Mouse (Mus musculus) gastrocnemius, adult 8-10 months (tissue): ENCODE measurements around the gene Lgals3. TPM values are rescaled to one million over a fixed set of nuclear protein-coding genes. Genes with fewer than 3 reads are reported as not detected.
A peak's percentile ranks its signal among the peaks of the same experiment; 100 is the strongest.

Source experiments
- DNase-seq, 2 experiments: peaks; one replicate each; pipeline ENCODE4 v3.0.0; 2022; ENCODE audit warnings: low spot score in 2 of 2
- total RNA-seq, 4 experiments: library from RNA; stranded (reverse); gene quantifications; 2 replicates each; pipeline ENCODE4 v1.2.4; 2022

Lgals3 gene
- total RNA-seq, 4 experiments from 2014 or later: 2.1 to 8.5 (median 4.6) TPM

DNA sequence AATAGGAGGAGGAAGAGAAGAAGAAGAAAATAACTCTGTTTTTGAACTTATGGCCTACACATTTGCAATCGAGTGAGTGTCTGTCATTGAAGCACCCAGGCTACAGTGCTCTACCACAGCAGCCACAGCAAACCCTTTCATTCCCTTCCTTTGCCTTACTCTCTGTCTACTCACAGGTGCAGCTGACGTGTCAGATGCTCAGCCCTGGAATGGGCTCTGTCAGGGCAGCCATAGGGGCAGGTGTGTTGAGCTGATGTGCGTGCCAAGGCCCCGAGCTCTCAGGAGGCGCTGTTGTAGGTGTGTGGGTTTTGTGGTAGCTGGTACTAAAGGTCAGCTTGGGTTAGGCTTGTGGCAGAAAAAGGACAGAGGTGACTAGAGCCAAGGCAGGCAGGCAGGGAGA is 2.2 kb downstream of the Lgals3 start:
- no peak for DNase-seq

DNA sequence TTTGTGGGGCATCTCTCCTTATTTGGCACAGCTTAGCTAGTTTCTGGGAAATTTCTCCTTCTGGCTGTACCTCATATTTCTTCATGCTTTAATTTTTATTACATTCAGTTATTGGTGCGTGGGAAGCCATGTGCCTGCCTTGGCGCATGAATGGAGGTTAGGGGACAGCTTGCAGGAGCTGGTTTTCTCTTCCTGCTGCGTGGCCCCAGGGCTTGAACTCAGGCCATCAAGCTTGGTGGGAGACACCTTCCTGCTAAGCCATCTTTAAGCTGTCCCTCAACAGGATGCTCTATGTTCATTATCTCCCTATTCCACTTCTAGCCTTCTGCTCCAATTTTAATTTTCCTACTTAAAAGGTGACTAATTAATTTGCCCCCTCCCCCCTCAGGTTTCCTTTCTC is 3.2 kb downstream of the Lgals3 start:
- DNase-seq: no peak

DNA sequence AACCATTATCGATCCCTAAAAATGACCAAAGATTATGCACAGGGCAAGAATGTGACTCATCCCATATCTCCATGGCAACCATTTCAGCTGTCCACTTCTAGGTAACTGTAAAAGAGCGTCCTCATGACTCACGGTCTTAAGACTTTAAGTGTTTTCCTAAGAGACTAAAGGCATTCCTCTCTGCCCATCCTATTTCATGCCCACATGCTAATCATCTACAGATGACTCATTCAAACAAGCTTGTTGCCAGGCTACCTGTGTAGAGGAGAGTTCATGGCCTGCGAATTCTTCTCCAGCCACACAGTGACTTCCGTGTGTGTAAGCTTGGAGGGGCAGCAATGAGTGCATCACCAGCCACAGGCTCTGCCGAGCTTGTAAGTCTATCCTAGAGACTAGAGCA is 4.1 kb downstream of the Lgals3 start:
- DNase-seq: no peak

DNA sequence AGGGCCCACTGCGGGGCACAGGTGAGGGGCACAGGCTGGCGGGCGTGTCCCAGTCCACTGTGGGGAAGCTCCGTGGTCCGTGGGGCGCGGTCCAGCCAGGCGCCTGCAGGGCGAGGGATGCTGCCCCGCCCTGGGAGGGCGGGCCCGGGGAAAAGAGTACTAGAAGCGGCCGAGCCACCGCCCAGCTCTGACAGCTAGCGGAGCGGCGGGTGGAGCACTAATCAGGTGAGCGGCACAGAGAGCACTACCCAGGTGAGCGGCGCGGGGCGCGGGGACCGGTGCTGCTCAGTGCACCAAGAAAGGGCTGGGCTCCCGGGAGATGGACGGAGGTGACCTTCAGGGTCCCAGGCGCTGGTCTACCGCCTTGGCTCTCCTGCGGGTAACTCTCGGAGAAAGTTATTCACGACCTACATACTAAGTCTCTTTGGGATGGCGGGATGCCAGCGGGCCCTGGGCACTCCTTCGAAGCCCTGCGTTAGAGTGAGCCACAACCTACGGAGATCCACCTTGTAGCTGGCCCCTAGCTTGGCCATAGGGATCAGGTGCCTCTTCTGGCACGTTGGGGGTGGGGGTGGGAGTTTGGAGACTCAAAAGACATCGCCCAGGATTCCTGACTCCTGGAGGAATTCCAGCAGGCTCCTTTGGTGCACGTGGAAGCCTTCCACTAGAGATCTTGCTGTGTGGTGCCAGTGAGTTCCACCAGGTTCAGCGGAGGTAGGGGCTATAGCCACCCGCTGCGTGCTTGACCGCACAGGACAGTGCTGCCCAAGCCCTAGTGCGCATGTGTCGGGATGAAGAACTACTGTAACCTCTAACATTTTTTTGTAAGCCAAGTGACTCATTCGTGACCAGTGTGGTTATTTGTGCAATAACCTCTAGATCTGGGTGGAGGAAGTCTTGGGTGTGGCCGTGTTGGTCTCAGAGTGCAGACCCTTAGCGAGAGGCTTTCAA is 6.5 kb downstream of the Lgals3 start:
- peak; percentile 21 to 27 for DNase-seq

DNA sequence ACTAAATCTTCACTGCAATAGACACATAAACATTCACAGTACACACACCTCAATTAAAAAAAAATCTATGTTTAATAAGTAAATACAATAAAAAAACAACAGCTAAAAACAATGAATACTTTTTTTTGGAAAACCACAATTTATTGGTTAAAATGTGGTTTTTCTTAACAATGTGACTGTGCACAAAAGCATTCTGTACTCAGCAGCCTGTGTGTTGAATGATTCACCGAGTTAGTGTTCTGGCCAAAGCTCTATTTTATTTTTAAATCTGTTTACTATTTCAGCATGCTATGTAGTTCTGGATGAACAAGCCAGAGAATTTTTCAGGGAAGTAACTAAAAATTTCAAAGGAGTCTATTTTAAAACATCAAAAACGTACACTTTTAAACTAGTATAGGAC is 9.0 kb downstream of the Lgals3 start:
- DNase-seq: no peak

DNA sequence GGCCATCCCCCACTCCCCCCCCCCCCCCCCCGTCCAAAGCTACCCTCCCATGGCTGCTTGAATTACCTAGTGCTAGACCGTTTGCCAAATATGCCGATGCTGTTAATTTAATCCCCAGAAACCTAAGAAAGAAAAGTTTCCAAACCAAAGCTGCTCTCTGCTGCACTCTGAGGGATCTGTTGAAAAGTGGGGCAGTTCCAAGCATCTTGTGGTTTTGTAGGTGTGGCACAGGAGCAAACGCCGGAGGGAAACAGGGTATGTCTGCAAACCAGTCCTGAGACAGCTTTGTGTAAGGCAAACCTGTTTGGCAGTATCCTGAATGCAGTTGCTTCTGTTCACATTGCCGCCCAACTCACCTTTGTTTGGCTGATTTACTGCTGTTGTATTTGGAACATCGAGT is 10.8 kb downstream of the Lgals3 start:
- DNase-seq: no peak

DNA sequence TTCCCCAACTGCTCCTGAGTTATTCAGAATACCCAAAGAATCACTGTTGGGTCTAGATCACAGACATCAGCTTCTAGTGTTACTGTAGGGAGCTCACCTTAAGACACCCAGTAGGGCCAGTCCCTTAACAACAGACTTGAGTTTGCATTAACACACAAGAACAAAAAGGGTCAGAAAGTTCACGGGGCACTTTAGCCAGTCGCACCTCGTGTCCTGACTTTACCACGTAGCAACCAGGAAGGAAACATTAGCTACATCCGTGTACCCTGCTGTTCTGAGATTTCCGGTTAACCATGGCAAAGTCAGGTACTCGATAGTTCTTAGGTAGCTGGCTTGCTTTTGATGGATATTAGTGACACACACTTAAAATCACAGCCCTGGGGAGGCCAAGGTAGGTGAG is 16.4 kb downstream of the Lgals3 start:
- no peak for DNase-seq

DNA sequence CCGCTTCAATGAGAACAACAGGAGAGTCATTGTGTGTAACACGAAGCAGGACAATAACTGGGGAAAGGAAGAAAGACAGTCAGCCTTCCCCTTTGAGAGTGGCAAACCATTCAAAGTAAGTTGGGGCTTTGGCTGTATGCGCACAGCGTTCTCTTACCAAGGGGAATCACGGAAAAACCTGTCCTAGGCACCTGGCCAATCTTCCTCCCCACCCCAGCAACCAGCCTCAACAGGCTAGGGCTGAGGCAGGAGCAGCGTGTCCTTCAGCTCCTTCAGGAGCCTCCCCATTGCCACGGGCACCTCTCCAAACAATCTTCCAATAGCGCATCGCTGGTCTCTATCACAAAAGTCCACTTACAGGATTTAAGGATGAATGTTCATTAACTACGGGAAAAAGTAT is 17.1 kb downstream of the Lgals3 start:
- DNase-seq: no peak

DNA sequence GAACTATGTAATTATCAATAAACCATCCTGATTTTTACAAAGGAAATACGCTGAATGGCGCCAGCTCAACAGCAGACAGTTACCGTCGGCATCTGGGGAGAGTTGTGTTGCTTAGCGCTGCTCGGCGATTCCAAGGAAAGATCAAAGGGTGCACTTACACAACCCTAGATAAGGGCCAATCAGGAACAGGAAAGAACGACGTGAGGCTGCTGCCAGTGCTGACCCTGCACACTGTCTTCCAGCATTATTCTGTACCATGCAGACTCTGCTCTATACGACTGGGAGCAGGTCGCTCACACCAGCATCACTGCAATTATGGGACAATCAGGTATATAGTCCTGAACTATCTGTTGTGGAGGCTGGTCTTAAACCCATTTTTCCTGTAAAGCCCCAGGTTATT is 18.6 kb downstream of the Lgals3 start:
- no peak for DNase-seq

DNA sequence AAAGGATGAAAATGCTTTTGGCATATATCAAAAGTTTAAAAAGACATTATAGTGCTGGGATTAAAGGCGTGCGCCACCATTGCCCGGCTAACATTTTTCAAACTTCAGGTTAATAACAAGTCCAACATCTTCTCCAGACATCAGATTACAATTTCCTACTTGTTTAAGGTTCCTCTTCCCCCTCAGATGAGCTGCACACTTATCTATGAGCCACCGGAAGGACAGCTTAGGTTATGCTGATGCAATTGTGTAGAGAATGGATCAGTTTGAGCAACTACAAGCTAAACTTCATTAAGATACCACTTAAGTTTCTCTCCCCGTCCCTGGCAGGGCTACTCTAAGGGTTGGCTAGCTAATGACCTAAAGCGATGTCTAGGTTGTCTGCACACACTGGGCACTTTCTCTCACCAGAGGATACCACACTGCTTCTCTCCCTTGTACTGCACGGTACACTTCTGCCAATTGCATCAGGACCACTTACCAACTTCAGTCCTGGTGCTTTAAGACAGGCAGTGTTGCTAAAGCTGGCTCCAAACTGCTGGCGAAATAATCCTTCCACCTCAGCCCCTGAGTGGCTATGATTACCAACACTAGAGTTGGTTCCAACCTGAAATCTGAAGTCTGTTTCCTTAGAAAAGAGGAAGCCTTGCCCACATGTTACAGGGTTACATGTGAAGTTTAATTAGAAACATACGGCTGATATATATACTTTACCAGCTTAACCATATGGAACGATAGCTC is 26.0 kb downstream of the Lgals3 start:
- DNase-seq: no peak

DNA sequence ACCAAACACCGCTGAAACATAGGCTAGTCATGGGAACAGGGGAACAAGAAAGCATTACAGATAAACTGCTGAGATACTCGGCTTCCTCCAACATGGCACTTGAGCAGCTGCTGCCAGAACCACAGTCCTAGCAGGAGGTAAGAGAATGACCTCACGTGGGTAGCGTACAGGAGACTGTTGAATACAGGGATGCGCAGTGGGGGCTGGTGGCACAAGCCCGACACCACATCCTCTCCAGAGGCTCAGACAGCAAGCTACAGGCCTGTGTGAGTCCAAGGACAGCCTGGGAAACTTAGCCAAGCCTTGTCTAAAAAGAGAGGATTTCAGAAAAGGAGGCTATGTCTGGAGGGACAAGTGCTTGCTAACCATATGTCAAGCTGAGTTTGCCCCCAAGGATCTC is 27.5 kb downstream of the Lgals3 start:
- DNase-seq: no peak

DNA sequence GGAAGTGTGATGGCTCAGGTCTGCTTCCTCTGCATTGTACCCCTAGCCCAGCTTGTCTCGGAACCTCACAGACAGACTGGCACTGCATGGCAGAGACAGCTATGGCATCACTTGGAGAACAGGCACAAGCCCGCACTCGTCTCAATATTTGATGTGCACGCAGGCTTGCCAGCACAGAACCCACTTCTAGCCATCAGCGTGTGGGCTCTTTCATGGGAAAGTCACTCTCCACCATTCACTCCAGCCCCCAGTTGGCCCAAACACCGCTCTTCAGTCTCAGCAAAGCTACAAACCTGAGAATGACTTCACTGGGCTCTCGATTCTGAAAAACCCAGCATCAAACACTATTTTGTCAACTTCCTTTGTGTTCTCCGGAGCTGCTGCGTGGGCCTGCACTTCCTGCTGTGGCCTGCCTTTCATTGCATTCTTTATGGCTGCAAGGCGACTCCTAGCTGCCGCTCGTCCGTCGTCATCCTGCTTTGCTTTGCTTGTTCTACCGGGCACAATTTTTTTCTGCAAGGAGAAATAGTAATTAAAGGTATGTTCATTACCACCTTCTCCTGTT is 28.0 kb downstream of the Lgals3 start:
- no peak for DNase-seq

DNA sequence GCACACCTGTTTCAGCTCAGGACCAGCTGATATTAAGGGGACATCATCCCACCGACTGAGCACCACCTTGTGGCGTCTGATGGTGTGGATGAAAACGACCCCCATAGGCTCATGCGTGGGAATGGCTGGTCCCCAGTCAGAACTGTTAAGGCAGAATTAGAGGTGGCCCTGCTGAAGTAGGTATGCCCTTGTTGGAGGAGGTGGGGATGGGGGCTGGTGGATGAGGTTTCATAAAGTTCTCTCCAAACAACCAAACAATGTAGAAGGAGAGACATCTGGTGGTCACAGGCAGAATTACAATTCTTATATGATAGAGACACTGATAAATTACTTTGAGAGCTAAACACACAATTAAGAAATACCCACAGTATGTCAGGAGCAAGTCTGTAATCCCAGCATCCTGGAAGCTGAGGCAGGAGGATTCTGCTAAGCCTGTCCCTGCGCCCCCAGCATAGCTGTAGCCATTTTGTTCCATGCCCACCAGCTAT is 28.7 kb downstream of the Lgals3 start:
- DNase-seq: no peak

DNA sequence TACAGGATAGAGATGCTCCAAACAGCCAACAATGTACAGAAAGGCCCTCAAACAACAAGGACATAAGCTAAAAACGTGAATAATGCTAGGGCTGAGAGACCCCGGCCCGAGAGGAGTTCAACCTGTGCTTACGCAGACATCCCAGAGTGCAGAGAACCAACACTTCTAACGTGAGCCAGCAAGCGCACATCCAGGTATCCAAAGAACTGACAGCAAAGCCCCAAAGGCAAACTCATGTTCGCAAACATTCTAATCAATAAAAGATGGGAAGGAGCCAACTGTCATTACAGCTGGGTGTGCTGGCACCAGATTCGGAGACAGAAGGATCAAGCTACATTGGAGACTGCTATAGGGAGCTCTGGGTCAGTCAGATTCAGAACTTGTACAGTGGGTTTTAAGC is 35.2 kb downstream of the Lgals3 start:
- no peak for DNase-seq

DNA sequence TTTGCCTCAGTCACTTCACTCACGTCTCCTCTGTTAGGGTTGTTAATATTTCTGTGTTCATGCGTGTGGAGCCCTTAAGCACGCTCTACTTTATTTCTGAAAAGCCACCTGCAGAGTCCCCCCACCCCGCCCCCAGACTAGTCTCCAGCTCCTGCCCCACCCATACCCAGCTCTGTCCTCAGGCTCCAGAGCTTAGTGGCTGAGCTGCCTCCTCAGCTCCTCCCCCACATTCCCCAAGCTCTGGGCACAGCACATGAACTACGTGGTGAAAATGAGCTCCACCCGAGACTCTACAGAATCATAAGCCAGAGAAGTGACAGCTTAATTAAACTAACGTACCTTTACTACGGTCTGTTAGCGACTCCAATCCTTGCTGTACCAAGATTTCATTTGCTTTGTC is 38.4 kb downstream of the Lgals3 start:
- DNase-seq: no peak

DNA sequence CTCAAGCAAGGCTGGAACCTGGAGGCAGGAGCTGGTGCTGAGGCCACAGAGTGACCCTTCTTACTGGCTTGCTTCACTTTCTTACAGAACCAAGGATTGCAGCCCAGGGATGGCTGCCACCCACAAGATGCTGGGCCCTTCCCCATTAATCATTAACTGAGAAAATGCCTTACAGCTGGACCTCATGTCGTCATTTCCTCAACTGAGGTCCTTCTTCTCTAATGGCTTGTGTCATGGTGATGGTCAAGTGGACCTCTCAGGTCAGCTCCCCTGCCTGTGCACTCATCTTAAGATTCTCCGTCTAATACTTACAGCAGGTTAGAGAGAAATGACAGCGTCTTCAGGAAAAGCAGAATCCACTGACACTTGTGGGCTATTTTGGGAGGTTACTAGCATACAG is 49.8 kb downstream of the Lgals3 start:
- DNase-seq: no peak

DNA sequence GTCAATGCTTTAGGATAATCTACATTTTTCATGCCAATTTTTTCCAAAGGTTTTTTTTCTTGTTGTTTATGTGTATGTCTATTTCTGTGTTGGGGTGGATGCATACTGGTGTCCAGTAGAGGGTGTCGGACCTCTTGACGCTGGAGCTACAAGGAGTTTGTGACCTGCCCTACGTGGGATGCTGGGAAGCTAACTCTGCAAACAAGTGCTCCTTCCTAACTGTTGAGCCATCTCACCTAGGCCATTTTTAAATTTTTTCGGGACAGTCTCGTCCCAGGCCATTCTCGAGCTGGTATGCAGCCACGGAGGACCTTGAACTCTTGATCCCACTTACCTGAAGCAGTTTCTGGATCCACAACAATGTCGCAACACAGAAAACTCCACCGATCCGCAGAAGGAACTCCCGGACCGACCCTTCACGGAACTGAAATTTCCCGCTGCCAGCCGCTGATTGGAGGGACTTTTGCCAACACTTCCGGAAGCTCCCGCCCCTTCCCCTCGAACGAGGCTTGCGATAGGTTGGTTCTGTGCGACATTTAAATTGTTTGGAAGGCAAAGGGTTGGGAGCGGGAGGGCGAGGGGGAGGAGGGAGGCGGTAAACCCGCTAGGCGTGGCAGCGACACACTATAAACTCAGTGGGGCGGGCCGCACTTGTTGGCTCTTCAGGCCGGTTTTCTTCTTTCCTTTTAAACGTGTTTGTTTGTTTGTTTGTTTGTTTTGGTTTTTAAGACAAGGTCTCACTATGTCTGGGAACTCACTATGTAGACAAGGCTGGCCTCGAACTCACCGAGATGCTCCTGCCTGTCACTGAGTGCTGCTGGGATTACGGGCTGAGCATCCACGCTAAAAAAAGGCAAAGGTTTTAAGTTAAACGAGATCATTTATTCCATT is 50.5 kb downstream of the Lgals3 start, which contains the start of gene Dlgap5:
Gene Dlgap5, minus strand, starts transcription at position 633 of the 891 bp plus-strand sequence.
- DNase-seq: peak; percentile 83 to 87

DNA sequence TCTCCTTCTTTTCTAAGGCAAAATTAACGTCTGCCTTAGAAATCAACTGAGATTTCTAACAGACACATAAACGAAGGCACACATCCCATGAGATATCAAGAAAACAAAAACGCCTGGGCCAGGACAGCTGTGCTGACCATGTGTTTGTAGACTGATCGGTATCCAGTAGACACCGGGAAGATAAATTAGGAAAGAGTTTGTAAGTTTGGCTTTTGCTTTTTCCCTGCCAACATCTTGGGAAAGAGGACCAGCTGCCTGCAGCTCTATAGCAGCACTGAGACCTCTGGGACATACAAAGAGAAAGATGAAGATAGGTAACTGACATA is 51.1 kb downstream of the Lgals3 start:
- no peak for DNase-seq

DNA sequence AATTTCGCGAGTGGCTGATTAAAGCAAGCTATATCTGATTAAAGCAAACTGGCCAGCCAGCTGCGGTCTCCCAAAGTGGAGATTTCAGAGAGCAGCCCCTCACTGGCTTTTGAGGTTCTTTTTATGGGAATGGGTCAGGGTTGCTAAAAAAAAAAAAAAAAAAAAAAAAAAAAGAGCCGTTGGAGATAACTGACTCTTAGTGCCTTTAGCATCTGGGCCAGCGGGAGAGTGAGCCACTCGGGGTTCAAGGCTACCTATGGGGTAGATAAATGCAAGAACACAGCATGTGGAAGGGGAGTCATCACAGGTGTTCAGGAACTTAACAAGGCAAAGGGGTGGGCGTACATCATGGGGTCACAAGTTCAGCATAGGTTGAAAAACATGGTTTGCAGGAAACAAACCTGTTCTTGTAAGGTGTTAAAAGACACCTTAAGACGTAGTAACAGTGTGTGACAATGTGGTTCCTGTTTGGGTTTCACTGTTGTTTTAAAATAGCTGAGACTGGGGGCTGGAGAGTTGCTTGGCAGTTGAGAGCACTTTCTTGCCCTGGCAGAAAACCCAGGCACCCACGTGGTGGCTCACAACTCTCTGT is 51.6 kb downstream of the Lgals3 start:
- DNase-seq: no peak

DNA sequence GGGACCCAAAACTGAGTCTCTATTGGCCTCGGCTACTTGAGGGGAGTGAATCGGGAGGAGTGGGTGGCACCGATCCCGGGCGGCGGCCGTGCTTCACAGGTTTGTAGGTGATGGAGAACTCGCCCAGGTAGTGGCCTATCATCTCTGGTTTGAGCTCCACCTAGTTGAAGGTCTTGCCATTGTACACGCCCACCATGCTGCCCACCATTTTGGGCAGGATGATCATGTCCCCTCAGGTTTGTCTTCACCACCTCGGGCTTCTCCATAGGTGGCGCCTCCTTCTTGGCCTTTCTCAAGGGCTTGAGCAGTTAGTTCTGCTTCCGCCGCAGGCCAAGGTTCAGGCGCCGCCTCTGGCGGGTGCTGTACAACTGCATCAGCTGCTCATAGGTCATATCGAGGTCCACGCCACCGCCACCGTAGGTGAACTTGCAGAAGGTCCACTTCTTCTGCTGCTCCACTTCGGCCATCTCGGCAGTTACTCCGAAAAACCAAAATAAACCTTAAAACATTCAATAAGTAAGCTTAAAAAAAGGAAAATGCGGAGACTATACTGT is 52.2 kb downstream of the Lgals3 start:
- DNase-seq: no peak

DNA sequence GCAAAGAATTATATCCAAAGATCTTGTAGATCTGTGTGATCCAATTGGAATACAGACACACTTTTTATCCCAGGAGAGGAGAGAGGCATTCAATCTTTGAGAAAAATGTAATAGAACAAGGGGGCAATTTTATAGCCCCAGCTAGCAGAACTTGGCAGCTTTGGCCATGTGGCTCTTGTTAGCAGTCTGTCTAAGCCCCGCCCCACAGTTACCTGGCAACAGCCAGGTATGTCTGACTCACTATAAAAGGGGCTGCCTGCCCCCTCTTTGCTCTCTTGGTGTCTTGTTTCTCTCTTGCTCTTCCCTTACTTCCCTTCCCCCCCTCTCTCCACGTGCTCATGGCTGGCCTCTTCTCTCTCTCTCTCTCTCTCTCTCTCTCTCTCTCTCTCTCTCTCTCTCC is 54.1 kb downstream of the Lgals3 start:
- no peak for DNase-seq
